Mouse (Mus musculus) midbrain, embryonic 15.5 days (tissue): ENCODE data around the gene Wdr3. TPM values are rescaled to one million over a fixed set of nuclear protein-coding genes. Genes with fewer than 3 reads are reported as not detected.

ENCODE experiments used
- ATAC-seq: fragments of 200-750 bp; cut with Nextera tagmentation; replicated peaks from 2 replicates; pipeline ENCODE4 v1.8.0; 2017; ENCODE audit warnings: moderate TSS enrichment
- H3K27ac ChIP-seq: fragments of 300-500 bp; sonication (generic); 2 replicates; pipeline ENCODE4 v1.5.1; 2015; ENCODE audit warnings: mild to moderate bottlenecking, inconsistent platforms
- H3K27me3 ChIP-seq: fragments of 300-500 bp; sonication (generic); replicated peaks from 2 replicates; pipeline ENCODE4 v1.6.1; 2015; ENCODE audit warnings: inconsistent platforms
- H3K36me3 ChIP-seq: fragments of 300-500 bp; sonication (generic); replicated peaks from 2 replicates; pipeline ENCODE4 v1.6.1; 2015; ENCODE audit warnings: inconsistent platforms
- H3K4me1 ChIP-seq: fragments of 300-500 bp; sonication (generic); 2 replicates; pipeline ENCODE4 v1.6.1; 2015; ENCODE audit warnings: inconsistent platforms
- H3K4me2 ChIP-seq: fragments of 300-500 bp; sonication (generic); 2 replicates; pipeline ENCODE4 v1.6.1; 2015; ENCODE audit warnings: inconsistent platforms, mild to moderate bottlenecking, moderate library complexity
- H3K4me3 ChIP-seq: fragments of 300-500 bp; sonication (generic); 2 replicates; pipeline ENCODE4 v1.5.1; 2015; ENCODE audit warnings: mild to moderate bottlenecking, inconsistent platforms
- H3K9ac ChIP-seq: fragments of 300-500 bp; sonication (generic); 2 replicates; pipeline ENCODE4 v1.6.1; 2015; ENCODE audit warnings: mild to moderate bottlenecking, inconsistent platforms
- H3K9me3 ChIP-seq: fragments of 300-500 bp; sonication (generic); 2 replicates; pipeline ENCODE4 v1.6.1; 2016; ENCODE audit warnings: inconsistent platforms
- WGBS: fragments of 180-500 bp; shearing (Covaris S2); methylation state at CpG from one replicate; pipeline ENCODE4 v1.1.7; 2015; ENCODE audit warnings: mixed read lengths; 5-methylcytosine and 5-hydroxymethylcytosine counted together
- polyA plus RNA-seq: library from polyadenylated mRNA; unstranded; fragments of >200 nt; fragmentation: Nextera tagmentation; extraction: Ambion mirVana; gene quantifications from 2 replicates; pipeline ENCODE4 v1.2.1, GENCODE M21; 2015

Wdr3 gene
- polyA plus RNA-seq, 1 experiment from 2014 or later = 36.6 TPM

GRCm38 (mm10) chr3:100122445-100122844 is 39.8 kb downstream of the Wdr3 start:
- Histone ChIP-seq H3K4me3 (no peak overlapping the region), H3K4me2 (no peak overlapping the region), H3K27me3 (no peaks in the 10 kb centered on the region), H3K9ac (no peak overlapping the region), H3K27ac (no peak overlapping the region), H3K9me3 (no peaks in the 10 kb centered on the region), H3K36me3 (no peaks in the 10 kb centered on the region), H3K4me1 (no peaks in the 10 kb centered on the region)
- WGBS = 74% methylated on average over 1 of the region's 1 CpGs
- no peak for ATAC-seq

- no peak overlapping the region for H3K9ac ChIP-seq
- no peak for ATAC-seq
- no peak overlapping the region for H3K4me2 ChIP-seq
- H3K27ac ChIP-seq = no peak overlapping the region
- no peaks in the 10 kb centered on the region for H3K4me1 ChIP-seq
- H3K36me3 ChIP-seq = no peaks in the 10 kb centered on the region
- H3K27me3 ChIP-seq = no peaks in the 10 kb centered on the region
- no peak overlapping the region for H3K4me3 ChIP-seq
- no peaks in the 10 kb centered on the region for H3K9me3 ChIP-seq
- WGBS = 75% methylated on average over 2 of the region's 2 CpGs
Measured at GRCm38 (mm10) chr3:100121961-100122360, 40.2 kb downstream of the Wdr3 start.

- no peak overlapping the region for H3K4me2 ChIP-seq
- WGBS = 83% methylated on average over 2 of the region's 2 CpGs
- no peaks in the 10 kb centered on the region for H3K4me1 ChIP-seq
- no peak overlapping the region for H3K9ac ChIP-seq
- H3K36me3 ChIP-seq = no peaks in the 10 kb centered on the region
- no peak overlapping the region for H3K27ac ChIP-seq
- H3K9me3 ChIP-seq = no peaks in the 10 kb centered on the region
- ATAC-seq = no peak
- no peaks in the 10 kb centered on the region for H3K27me3 ChIP-seq
- H3K4me3 ChIP-seq = no peak overlapping the region
Measured at GRCm38 (mm10) chr3:100118681-100119080, 43.5 kb downstream of the Wdr3 start.

- Histone ChIP-seq H3K27me3 (no peaks in the 10 kb centered on the region), H3K4me2 (no peak overlapping the region), H3K27ac (no peak overlapping the region), H3K4me1 (no peaks in the 10 kb centered on the region), H3K9ac (no peak overlapping the region), H3K9me3 (no peaks in the 10 kb centered on the region), H3K4me3 (no peak overlapping the region), H3K36me3 (no peaks in the 10 kb centered on the region)
- 81% methylated on average over 2 of the region's 2 CpGs for WGBS
- ATAC-seq = no peak
Measured at GRCm38 (mm10) chr3:100106736-100107135, 55.5 kb downstream of the Wdr3 start.

- Histone ChIP-seq H3K4me2 (no peak overlapping the region), H3K4me1 (no peaks in the 10 kb centered on the region), H3K36me3 (no peaks in the 10 kb centered on the region), H3K4me3 (no peak overlapping the region), H3K27me3 (no peaks in the 10 kb centered on the region), H3K9me3 (no peaks in the 10 kb centered on the region), H3K9ac (no peak overlapping the region), H3K27ac (no peak overlapping the region)
- ATAC-seq = no peak
- 94% methylated on average over 3 of the region's 3 CpGs for WGBS
Measured at GRCm38 (mm10) chr3:100102386-100103092, 59.7 kb downstream of the Wdr3 start.

Other genes with a start within 250 kb of the Wdr3 start
- 37.8 and 39.2 TPM in 2 replicates for gene Gdap2, start within 50 bp of the Wdr3 start, polyA plus RNA-seq